Mouse (Mus musculus): Measurements from ENCODE around the gene Macf1. TPM values are rescaled to one million over a fixed set of nuclear protein-coding genes. Genes with fewer than 3 reads are reported as not detected.

Macf1 gene
- 100 to 1,000 TPM; 150 to 174 TPM for total RNA-seq (2021)
- long read RNA-seq, experiment 1, partial matches to known transcripts: 7 of 14 reads
- long read RNA-seq, experiment 1, other reads (novel, unspliced or antisense): 7 of 14 reads
- long read RNA-seq, experiment 2, partial matches to known transcripts: 3 of 4 reads
- long read RNA-seq, experiment 2, other reads (novel, unspliced or antisense): 1 of 4 reads

DNA sequence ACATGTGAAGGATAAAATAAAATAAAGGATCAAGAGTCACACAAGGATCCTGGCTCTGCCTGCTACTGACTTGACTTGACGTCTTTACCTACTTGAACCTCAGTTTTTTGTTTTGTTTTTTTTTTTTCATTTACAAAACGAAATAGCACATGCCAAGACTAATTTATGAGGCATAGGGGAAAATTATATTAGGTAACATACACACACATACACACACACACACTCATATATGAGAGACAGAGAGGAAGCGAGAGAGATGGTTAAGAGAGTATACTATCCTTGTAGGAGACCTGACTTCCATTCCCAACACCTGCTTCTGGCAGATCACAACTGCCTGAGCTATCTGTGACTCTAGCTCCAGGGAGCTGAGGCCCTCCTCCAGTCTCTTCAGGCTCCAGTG is at the start of gene Macf1:
Gene Macf1 (minus strand): TSS at position 101 of the 400 bp plus-strand sequence.
- no peak for DNase-seq

DNA sequence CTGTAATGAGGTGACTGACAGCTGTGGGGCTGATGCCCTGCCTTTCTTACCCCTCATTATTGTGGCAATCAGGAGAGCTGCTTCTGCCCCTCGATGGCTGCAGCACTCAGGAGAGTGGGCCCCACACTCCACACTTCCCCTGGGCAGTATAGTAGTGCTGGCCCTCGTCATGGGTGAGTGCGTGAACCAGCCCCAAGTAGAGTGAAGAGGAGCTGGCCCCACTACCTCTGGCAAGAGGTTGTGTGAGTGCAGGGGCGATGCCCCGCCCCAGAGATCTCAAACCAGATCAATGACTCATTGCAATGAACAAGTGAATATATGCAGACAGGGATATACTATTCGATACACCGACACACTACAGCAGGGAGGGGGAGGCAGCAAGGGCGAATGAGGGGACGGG is 49.4 kb upstream of the Macf1 start:
- DNase-seq: no peak

DNA sequence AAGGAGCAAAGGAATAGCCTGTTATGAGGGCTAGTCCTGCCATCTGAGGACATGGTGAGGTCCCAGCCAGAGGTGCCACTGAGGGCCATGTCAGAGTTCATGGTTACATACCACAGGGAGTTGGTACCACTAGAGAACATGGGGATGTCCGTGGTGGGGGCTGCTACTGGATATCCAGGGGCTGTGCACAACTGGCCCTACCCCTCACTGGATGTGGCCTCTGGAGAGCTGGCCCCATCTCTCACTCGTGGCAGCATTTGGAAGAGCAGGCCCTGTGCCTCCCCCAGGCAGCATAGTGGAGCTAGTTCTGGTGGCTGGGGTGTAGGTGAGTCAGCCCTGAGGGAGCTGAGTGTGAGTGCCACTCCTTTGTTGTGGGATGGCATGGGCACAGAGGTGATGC is 48.8 kb upstream of the Macf1 start:
- DNase-seq: no peak

DNA sequence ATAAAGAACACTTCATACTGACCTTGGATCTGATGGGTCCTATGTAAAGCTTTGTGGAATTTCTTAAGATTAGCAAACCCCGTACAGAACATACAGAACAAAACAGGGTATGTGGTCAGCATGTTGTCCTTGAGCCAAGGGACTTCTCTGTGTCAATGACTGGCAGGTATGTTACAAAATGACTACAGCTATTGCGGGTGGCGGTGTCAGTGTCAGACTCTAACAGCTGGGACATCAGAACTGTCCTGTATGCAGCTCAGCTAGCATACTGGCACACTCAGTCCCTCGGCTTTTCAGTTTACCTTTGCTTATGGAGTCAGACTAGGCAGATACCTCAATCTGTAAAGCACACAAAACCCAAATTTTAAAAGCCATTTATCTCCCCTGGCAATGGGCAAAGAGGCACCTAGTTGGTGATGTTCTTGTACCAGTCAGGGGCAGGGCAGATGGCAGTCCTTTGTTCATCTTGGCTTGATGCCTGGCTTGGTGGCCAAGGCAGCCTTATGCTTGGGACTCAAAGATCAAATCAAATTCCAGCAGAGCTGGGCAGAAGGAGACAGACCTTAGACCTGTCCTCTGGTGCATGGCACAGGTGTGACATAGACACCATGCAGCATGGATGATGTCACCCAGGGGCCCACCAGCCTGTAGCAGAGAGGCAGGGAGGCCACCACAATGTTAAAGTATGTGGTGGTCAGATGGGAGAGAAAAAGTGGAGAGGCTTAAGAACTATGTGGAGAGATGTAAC is 48.2 kb upstream of the Macf1 start:
- no peak for DNase-seq

DNA sequence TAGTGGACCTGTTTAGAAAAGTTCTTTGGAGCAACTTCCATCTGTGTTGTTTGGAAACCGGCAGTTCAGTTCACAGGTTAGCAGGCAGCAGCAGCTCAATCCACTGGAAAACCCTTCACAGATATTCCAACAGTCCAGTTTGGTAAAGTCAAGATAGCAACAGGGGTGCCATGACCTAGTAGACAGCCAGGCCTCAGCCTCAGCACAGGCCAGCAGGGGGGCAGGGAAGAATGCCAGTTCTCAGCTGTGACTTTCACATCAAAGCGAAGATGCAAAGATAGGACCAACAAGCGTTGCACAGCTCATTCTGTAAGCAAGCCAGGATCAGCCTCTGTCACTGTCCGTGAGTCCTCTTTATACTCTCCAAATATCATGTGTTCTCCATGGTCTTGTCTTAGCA is 37.6 kb upstream of the Macf1 start:
- no peak for DNase-seq

DNA sequence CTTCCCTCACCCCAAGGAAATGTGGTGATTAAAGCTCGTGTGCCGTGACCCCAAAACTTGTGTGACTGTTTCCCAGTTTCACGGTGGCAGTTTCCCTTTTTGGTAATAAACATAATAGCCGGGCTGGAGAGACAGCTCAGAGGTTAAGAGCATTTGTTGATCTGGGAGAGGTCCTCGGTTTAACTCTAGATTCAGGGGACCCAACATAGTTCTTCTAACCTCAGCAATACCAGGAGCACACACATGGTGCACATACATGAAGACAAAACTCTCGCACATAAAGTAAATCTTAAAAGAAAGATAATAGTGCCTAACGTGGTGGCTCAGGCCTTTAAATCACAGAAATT is 34.2 kb upstream of the Macf1 start:
- no peak for DNase-seq

DNA sequence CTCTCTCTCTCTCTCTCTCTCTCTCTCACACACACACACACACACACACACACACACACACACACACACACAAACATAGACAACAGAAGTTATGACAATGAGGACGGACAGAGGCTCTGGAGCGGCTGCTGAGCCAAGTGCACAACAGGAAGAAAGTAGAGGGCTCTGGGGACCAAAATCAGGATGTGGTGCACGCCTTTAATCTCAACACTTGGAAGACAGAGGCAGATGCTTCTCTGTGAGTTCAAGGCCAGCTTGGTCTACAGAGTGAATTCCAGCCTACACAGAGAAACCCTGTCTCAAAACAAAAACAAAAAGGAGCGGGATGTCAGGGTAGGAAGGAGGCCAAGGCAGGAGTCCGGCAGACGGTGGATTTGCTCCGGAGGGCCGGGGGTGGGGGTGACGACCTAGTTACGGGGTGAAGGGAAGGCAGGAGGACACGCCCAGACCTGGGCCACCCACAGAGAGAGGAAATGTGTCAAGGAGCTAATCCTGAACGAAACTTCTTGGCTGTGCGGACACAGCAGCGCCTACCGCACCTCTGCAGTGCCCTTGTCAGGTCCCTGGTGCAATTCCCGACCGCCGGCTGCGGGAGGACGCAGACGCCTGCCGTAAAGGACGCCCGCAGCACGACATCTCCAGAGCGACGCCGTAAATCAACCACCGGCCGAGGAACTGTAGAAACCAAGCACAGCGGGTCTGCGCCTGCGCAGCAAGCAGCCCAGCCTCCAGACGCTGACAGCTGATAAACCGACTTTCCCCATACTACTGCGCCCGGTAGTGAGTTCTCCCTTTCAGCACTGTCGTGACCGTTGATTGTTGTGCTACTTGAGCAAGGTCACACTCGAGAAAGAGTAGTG is 33.6 kb upstream of the Macf1 start, which contains the start of gene Ndufs5:
Gene Ndufs5 (minus strand): TSS at position 629 of the 860 bp plus-strand sequence.
- peak; percentile 97 to 98 for DNase-seq

DNA sequence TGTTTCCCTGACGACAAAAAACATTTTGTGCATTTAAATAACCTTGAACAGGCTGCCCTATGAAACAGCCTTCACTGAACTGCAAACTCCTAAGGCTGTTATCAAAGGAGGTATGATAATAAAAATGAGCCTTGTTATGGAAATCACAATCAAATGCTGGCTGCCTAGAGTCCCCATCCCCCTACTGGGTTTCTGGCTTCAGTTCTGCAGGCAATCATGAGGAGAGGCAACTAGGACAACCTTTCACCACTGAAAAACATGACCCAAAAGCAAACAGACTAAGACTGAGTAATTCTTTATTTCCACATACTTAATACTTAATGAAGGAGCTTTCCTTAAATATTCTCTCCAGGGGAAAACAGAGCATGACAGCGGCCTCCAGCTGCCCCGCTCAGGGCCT is 28.3 kb upstream of the Macf1 start:
- peak in 1 of 2 experiments; percentile 21 for DNase-seq

DNA sequence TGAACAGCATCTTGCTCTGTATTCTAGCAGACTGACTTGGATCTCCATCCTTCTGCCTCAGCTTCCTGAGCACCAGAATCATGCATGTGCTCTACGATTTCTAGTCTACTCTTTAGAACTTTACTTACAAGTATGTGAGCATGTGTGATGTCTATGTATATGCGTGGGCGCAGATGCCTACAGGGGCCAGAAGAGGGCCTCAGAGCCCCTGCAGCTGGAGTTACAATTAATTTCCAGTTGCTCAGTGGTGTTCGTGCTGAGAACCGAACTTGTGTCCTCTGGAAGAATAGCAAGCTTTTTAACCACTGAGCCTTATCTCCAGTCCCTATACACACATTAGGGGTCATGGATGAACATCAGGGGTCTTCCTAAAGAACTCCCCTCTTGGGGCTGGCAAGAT is 23.2 kb upstream of the Macf1 start:
- no peak for DNase-seq

DNA sequence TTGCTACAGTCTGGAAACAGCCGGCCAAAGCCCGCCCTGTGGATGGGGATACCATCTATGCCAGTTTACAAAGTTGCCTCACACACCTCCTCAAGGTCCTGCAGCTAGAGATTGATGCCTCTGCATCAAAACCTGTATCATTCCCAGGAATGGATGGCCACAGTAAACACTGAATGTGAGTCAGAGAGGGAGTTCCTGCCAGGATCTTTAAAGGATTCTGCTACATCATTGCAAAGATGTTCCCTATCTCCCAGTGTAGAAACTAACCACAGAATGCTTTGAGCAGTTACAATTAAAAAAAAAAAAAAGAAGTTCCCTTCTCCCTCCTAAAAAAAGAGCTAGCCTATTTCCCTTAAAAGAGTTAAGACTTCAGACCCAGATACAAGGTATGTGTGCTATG is 21.2 kb upstream of the Macf1 start:
- DNase-seq: no peak

DNA sequence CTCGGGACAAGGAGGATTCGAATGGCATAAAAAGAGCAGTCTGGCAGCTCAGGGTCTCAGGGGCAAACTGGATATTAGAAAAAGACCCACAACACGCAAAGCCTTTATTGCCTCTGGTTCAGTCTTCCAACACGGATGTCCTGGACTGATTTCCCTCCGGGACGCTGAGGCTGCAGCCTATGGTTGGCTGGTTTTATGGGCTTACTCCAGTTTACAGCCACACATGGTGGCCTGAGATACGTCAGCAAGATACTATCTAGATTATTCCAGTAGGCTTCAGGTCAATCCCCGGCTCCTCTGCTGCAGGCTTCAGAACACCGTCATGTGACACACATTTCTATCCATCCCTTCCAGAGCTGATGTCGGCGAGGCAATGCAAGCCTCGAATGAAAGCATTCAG is 9.2 kb upstream of the Macf1 start:
- DNase-seq: no peak

DNA sequence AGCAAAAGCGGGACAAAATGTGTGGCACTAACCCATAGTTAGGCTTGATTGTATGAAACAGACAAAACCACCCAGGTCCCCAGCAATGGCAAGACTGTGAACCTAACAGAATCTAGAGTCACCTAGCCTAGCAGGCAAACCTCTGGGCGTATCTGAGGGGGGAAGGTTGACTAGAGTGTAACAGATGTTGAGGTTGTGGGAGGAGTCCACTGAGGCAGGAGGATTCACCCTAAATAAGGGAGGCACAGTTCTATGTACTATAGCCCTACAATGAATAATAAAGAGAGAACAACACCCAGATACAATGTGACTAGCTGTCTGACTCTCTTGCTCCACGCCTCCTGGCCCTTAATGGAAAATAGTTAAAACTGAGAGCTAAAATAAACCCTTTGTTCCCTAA is 7.9 kb upstream of the Macf1 start:
- no peak for DNase-seq

DNA sequence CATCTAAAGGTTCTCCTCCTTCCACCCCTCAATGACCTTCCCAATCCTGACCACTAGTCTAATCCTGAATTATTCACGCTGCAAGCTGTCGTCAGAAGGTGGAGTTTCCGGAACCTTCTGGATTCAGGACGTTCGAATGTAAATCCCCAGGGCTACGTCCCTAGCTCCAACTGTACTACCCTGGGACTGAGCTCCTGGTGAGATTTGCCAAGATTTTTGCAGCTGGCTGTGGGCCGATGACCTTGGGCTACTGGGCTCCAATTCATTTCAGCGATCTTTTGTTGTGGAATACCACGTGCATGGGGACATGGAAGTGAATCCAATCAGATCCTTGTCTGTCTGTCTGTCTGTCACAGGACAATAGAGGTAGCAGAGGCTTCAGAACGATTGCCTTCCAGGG is 6.2 kb upstream of the Macf1 start:
- DNase-seq: peak; percentile 73 to 82

DNA sequence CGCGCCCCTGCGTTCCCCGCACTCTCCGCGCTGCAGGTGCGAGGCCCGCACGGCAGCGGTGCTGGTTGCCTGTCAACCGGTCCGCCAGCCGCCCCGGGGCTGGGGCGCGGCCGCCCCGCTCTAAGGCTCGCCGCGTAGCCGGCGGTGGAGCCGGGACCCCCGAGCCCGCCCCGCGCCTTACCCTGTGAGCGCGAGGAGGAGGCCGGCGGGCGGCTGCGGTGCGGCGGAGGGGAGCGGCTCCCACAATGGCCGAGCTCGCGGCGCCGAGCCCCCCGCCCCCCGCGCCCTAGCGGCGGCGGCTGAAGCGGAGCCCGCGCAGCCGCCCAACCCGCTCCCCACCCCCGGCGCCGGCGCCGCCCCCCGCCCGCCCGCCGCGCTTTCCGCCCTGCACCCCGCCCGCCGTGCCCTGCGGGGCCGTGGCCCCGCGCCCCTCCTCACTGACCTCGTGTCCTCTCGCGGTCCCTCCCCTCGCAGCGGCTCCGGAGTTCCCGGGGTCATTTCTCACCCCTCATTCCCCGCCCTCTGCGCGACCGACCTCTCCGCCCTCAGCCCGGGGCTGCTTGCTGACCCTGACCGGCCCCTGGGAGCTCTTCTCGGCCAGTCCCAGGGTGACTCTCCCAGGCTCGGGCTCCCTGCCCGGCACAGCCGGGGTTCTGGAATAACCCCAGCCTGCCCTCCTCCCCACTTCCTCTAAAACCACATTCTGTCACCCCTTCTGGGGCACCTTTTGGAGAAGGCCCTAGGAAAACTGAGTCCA is 3.0 kb upstream of the Macf1 start:
- DNase-seq: peak; percentile 68 to 69

DNA sequence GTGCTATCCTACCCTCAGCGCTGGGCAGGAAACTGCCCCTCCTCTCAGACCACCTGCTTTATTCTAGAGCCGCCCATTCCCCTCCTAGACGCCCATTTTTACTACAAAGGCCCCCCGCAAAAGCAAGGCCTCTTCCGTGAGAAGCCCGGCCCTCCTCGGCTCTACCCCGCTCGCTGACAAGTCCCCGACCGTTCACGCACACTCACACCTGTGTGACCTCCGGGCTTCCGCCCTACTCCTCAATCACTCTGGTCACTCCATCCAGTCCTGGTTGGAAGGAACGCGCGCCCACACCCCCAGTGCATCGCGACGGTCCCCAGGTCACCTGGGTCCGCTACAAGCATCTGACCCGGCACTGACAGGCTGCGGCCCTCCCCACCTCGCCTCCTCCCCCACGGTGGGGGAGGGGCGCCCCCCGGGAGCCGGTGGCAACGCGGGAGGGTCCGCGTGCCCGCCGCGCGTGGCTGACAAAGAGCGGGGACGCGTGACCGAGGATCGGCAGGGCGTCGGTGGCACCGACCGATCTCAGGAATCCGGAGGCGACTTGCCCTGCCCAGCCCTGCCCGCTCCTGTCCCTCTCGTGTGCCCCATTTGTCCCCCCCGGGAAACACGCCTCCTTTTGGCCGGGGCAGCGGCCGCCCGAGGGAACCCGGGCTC is 2.3 kb upstream of the Macf1 start:
- DNase-seq: peak in 1 of 2 experiments; percentile 26

DNA sequence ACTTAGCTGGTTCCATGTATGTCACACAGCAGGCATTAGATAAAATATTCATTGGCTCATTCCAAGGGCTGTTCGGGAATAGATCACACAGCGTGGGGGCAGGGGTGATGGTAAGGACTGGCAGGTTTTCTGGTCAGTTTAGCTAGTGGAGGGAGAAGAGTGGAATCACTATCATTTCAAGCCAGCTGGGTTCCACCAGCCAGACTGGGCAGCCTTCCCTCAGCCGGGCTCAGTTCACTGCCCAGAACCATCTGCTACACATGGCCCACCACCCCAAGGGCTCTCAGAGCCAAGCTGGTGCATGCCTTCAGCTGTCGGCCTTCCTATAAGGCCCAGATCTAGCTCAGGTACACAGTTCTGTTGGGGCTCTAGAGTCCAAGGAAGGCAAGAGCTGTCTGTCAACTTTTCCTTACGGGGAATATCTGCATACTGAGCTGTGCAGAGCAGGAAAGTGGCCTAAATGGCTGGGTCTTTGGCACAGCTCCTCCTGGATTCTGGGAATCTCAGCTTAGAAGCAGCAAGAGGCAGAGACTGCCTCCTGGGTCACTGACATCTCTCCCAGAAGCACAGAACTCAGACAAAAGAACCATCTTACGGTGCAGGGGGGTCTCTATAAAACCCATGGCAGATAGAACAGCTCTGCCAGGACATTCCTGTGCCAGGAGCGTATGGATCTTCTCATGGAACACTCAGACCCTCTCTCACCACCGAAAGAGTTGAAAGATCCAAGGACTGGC is 1.5 kb upstream of the Macf1 start:
- no peak for DNase-seq

DNA sequence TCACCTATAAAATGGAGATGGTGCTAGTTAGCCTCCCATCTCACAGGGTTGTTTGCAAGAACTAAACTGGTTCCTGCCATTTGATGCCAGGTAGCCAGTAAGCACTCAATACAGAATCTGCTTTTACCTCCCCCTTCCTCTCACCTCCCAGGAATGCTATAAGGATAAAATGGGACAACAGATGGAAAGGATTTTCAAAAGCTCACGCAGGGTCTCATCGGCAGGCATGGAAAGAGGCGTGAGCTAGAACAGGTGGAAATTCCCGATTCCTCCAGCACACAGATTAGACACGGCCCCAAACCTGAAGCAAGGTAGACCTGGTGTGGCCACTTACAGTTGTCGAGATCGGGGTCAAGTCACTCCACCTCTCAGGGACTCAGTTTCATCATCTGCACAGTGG is 886 bp upstream of the Macf1 start:
- no peak for DNase-seq

DNA sequence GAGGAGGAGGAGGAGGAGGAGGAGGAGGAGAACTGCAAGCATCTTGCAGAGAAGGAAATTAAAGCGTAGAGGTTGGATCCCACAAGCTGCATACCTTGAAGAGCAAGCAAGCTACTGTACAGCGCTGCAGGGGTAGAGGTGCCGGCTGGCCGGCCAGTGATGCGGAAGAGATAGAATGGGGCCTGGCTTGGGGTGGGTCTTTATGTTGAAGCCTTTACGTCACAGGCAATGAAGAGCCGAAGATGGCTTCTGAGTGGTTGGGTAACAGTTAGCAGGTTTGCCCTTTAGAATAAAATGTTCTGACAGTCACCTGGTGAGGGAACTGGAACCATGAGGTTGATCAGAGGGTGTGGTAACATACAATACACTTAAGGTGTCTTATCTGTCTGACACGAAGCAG is 1.9 kb downstream of the Macf1 start:
- no peak for DNase-seq

DNA sequence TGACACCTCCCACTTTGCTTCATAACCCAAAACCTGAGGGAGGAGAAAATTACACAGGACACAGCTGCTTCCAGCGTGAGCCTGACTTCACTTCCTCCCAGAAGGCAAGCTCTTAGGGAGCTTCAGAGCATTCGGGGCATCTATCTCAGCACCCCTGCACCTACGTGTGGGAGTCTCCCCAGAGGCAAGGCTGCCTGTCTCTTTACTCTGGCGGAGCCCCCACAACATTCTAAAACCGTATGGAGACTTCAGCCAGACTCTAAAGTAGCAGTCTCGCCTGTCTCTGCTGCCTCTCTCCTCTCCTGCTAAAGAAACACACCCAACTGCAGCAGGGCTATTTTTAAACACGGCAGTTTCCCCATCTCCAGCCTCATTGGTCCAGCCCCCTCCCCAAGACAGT is 3.2 kb downstream of the Macf1 start:
- no peak for DNase-seq

DNA sequence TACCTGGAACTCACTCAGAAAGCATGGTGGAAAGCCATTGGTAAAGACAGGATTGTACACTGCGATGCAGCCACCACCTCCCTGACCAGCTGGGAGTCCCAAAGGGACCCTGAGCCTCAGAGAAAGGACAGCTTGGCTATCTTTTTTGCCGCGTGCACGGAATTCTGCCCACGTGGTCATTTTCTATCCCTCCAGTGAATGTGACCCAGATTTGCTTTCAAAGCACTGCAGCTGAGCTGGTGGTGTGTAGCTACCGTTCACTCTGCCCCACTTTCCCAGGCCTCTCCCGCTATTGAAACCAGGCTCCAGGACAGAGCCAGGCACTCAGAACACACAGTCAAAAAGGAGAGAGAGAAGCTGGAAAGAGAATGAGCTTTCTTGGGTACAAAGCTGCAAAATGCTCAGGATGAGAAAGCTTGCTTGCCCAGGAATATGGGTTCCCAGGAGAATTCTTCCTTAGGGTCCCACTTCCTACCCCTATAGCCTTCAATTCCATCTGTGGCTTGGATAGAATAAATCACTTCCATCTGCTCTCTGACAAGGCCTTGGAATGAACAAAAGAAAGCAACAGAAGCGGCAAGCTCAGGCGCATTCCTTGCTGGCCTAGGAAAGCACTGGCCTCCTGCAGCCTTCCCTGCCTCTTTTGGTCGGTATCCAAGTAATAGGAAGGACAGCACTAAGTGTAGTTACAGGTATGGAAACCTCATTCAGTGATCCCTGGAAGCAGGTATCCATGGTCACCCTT is 6.9 kb downstream of the Macf1 start:
- DNase-seq: peak; percentile 25 to 52
